Mouse (Mus musculus): ENCODE data around the gene Ccdc92b. TPM values are rescaled to one million over a fixed set of nuclear protein-coding genes. Genes with fewer than 3 reads are reported as not detected.

The Ccdc92b gene
- total and polyA plus RNA-seq, 2 experiments from 2014 or later: 3.4 to 16.8 TPM

DNA sequence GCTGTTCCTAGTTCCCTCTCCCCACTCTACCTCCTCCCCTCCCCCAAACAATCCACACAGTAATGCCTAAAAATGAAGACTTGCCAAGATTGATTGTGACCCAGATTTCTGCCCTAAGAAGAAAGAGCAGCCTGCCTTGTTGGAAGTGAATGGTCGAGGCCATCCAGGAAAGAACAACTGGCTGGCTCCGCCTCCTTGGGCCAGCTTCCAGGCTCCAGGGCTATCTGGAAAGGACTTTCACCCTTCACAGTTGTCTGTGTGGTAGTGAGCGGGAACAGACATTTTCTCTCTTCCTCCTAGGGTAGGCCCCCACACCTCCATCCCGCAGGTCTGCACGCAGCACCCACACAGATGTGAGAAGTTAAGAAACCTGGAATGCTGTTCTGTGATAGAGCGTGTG, 4.3 kb downstream of the Ccdc92b start:
- DNase-seq (ENCODE audit: low spot score) (no peak), ATAC-seq (no peak)
- Histone ChIP-seq H3K4me1 (ENCODE audit: insufficient read depth, low read length) (no peaks in the 10 kb centered on the region), H3K9ac (replicated peaks; ENCODE audit: low read length) (no peak overlapping the region), H3K9me3 (ENCODE audit: low read length) (no peaks in the 10 kb centered on the region), H3K4me3 (ENCODE audit: low read length) (no peak overlapping the region), H3K27me3 (ENCODE audit: insufficient read depth, low read length) (no peaks in the 10 kb centered on the region), H3K27ac (no peak overlapping the region), H3K4me2 (ENCODE audit: low read depth, low read length) (no peak overlapping the region), H3K36me3 (ENCODE audit: insufficient read depth, low read length) (no peaks in the 10 kb centered on the region)
- 68% methylated on average over 6 of the region's 6 CpGs for WGBS
- no peak for TF ChIP-seq CTCF (IDR thresholded peaks at IDR 0.05; ENCODE audit: low read depth)

DNA sequence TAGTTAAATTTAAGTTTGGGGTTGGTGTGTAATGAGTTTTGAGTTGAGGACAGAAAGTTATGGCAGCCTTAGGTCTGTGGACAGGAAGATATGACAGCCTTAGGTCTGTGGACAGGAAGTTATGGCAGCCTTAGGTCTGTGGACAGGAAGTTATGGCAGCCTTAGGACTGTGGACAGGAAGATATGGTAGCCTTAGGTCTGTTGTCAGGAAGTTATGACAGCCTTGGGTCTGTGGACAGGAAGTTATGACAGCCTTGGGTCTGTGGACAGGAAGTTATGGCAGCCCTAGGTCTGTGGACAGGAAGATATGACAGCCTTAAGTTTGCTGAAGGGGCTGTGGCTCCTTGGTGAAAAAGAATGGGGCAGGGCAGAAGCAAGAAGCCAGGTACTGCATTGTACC, 5.9 kb downstream of the Ccdc92b start:
- H3K36me3 ChIP-seq (ENCODE audit: insufficient read depth, low read length): no peaks in the 10 kb centered on the region
- no peaks in the 10 kb centered on the region for H3K9me3 ChIP-seq (ENCODE audit: low read length)
- no peak overlapping the region for H3K4me3 ChIP-seq (ENCODE audit: low read length)
- H3K4me2 ChIP-seq (ENCODE audit: low read depth, low read length): no peak overlapping the region
- DNase-seq (ENCODE audit: low spot score) (no peak), ATAC-seq (no peak)
- H3K27me3 ChIP-seq (ENCODE audit: insufficient read depth, low read length): no peaks in the 10 kb centered on the region
- no peak overlapping the region for H3K9ac ChIP-seq (replicated peaks; ENCODE audit: low read length)
- H3K27ac ChIP-seq: no peak overlapping the region
- TF ChIP-seq CTCF (IDR thresholded peaks at IDR 0.05; ENCODE audit: low read depth): no peak
- H3K4me1 ChIP-seq (ENCODE audit: insufficient read depth, low read length): no peaks in the 10 kb centered on the region

- Histone ChIP-seq H3K4me3 (ENCODE audit: low read length) (no peak overlapping the region), H3K27ac (no peak overlapping the region), H3K9ac (replicated peaks; ENCODE audit: low read length) (no peak overlapping the region), H3K4me2 (ENCODE audit: low read depth, low read length) (no peak overlapping the region), H3K9me3 (ENCODE audit: low read length) (no peaks in the 10 kb centered on the region), H3K4me1 (ENCODE audit: insufficient read depth, low read length) (no peaks in the 10 kb centered on the region), H3K27me3 (ENCODE audit: insufficient read depth, low read length) (no peaks in the 10 kb centered on the region), H3K36me3 (ENCODE audit: insufficient read depth, low read length) (no peaks in the 10 kb centered on the region)
- TF ChIP-seq CTCF (IDR thresholded peaks at IDR 0.05; ENCODE audit: low read depth): no peak
- 93% methylated on average over 3 of the region's 3 CpGs for WGBS
- DNase-seq (ENCODE audit: low spot score) (no peak), ATAC-seq (no peak)
Observed at GRCm38 (mm10) chr11:74627481-74627880, 8.1 kb downstream of the Ccdc92b start.

GRCm38 (mm10) chr11:74631880-74632789, 12.7 kb downstream of the Ccdc92b start:
- Histone ChIP-seq H3K27ac (no peak overlapping the region), H3K4me3 (ENCODE audit: low read length) (no peak overlapping the region), H3K9me3 (ENCODE audit: low read length) (no peaks in the 10 kb centered on the region), H3K36me3 (ENCODE audit: insufficient read depth, low read length) (no peaks in the 10 kb centered on the region), H3K9ac (replicated peaks; ENCODE audit: low read length) (no peak overlapping the region), H3K4me1 (ENCODE audit: insufficient read depth, low read length) (no peaks in the 10 kb centered on the region), H3K4me2 (ENCODE audit: low read depth, low read length) (no peak overlapping the region), H3K27me3 (ENCODE audit: insufficient read depth, low read length) (no peaks in the 10 kb centered on the region)
- TF ChIP-seq CTCF (IDR thresholded peaks at IDR 0.05; ENCODE audit: low read depth): no peak
- WGBS: 72% methylated on average over 7 of the region's 7 CpGs
- ATAC-seq: no peak
- no peak for DNase-seq (ENCODE audit: low spot score)

- peaks cover 5% of the 10 kb centered on the region; the same call in 1 of the 2 replicates for H3K4me1 ChIP-seq (ENCODE audit: insufficient read depth, low read length)
- ATAC-seq (no peak), DNase-seq (ENCODE audit: low spot score) (peak; percentile 90)
- H3K9me3 ChIP-seq (ENCODE audit: low read length): no peaks in the 10 kb centered on the region
- no peak overlapping the region for H3K27ac ChIP-seq
- no peak overlapping the region for H3K4me3 ChIP-seq (ENCODE audit: low read length)
- H3K27me3 ChIP-seq (ENCODE audit: insufficient read depth, low read length): no peaks in the 10 kb centered on the region
- WGBS: 62% methylated on average over 5 of the region's 5 CpGs
- no peak overlapping the region for H3K4me2 ChIP-seq (ENCODE audit: low read depth, low read length)
- no peak overlapping the region for H3K9ac ChIP-seq (replicated peaks; ENCODE audit: low read length)
- peak; percentile 94 for TF ChIP-seq CTCF (IDR thresholded peaks at IDR 0.05; ENCODE audit: low read depth)
- H3K36me3 ChIP-seq (ENCODE audit: insufficient read depth, low read length): no peaks in the 10 kb centered on the region
Observed at GRCm38 (mm10) chr11:74634490-74635275, 15.3 kb downstream of the Ccdc92b start.

DNA sequence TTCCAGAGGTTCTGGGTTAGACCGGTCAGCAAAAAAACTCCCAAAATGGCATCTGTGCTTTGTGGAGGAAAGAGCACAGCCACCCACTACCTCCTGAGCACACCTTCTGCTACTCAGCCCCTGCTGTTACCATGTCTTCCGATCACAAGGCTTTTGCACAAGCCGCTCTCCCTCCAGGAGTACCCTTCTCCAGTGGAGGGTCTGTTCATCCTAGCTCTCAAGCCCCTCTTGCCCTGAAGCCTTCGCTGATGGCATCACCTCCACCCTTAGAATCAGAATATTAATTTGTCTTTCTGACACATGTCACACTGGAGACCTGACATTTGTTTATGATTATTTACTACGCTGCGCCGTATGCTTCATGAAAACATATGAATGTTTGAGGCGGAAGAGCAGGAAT, 18.1 kb downstream of the Ccdc92b start:
- no peaks in the 10 kb centered on the region for H3K36me3 ChIP-seq (ENCODE audit: insufficient read depth, low read length)
- WGBS: 20% methylated on average over 8 of the region's 8 CpGs
- no peaks in the 10 kb centered on the region for H3K9me3 ChIP-seq (ENCODE audit: low read length)
- ATAC-seq (no peak), DNase-seq (ENCODE audit: low spot score) (peak; percentile 25)
- H3K4me2 ChIP-seq (ENCODE audit: low read depth, low read length): peak overlapping the region; percentile 83
- no peaks in the 10 kb centered on the region for H3K27me3 ChIP-seq (ENCODE audit: insufficient read depth, low read length)
- peaks cover 5% of the 10 kb centered on the region; the same call in 1 of the 2 replicates for H3K4me1 ChIP-seq (ENCODE audit: insufficient read depth, low read length)
- H3K9ac ChIP-seq (replicated peaks; ENCODE audit: low read length): peak overlapping the region; percentile 80
- no peak for TF ChIP-seq CTCF (IDR thresholded peaks at IDR 0.05; ENCODE audit: low read depth)
- peak overlapping the region; percentile 67 for H3K4me3 ChIP-seq (ENCODE audit: low read length)
- peak overlapping the region; percentile 96 for H3K27ac ChIP-seq

Data from hindbrain, postnatal 0 days (tissue).